Mouse (Mus musculus) G1E (cell line): ENCODE measurements around the gene Igsf21. TPM values are rescaled to one million over a fixed set of nuclear protein-coding genes. Genes with fewer than 3 reads are reported as not detected.

Experiments used
- ATAC-seq: 2 replicates; pipeline ENCODE4 v1.8.0; 2016; ENCODE audit warnings: mild to moderate bottlenecking; ENCODE audit not compliant: insufficient number of reproducible peaks, poor library complexity, low FRiP score, severe bottlenecking; ENCODE audit errors: extremely low read depth
- DNase-seq: peaks from one replicate; pipeline ENCODE4 v3.0.0; 2012; ENCODE audit warnings: low spot score
- H3K27me3 ChIP-seq: 2 replicates; pipeline ENCODE4 v1.6.1; 2012; ENCODE audit warnings: mild to moderate bottlenecking, low read length, inconsistent platforms; ENCODE audit not compliant: insufficient read depth
- H3K36me3 ChIP-seq: replicated peaks from 2 replicates; pipeline ENCODE3; 2012; ENCODE audit warnings: mild to moderate bottlenecking, inconsistent platforms
- H3K4me1 ChIP-seq: 2 replicates; pipeline ENCODE4 v1.6.1; 2012; ENCODE audit warnings: low read depth, low read length, inconsistent platforms, mixed read lengths; ENCODE audit not compliant: insufficient read depth
- H3K4me3 ChIP-seq: 2 replicates; pipeline ENCODE4 v1.5.1; 2012; ENCODE audit warnings: low read depth, mild to moderate bottlenecking, inconsistent platforms, low read length, moderate library complexity, mixed read lengths
- H3K9me3 ChIP-seq: replicated peaks from 2 replicates; pipeline ENCODE4 v1.6.1; 2012; ENCODE audit warnings: inconsistent platforms
- CTCF ChIP-seq: IDR thresholded peaks from 2 replicates; pipeline ENCODE4 v1.5.1; 2012; ENCODE audit warnings: low read depth, low read length, inconsistent platforms, mixed read lengths
- GATA1 ChIP-seq: IDR thresholded peaks from 2 replicates; pipeline ENCODE4 v1.6.1; 2012; ENCODE audit warnings: borderline replicate concordance, low read length, inconsistent platforms, mixed read lengths
- GATA2 ChIP-seq: IDR thresholded peaks from 2 replicates; pipeline ENCODE4 v1.6.1; 2012; ENCODE audit warnings: low read depth, low read length, inconsistent platforms, borderline replicate concordance
- POLR2AphosphoS5 ChIP-seq: IDR thresholded peaks from 2 replicates; pipeline ENCODE4 v1.6.1; 2012; ENCODE audit warnings: low read depth, low read length, inconsistent platforms; ENCODE audit not compliant: insufficient replicate concordance
- TAL1 ChIP-seq: conservative IDR thresholded peaks from 2 replicates; pipeline ENCODE4 v1.6.1; 2012; ENCODE audit warnings: low read depth, low read length, inconsistent platforms, mixed read lengths
- polyA plus RNA-seq: library from polyadenylated mRNA; stranded (reverse); fragments of >175 nt; gene quantifications from 2 replicates; pipeline ENCODE4 v1.2.3, GENCODE M21; 2012
- total RNA-seq, 2 experiments: library from RNA; stranded (forward) in 1 of 2; stranded (reverse) in 1 of 2; fragments of 200-1000 nt in 1 of 2; fragments of >200 nt in 1 of 2; fragmentation: Nextera tagmentation in 1 of 2; gene quantifications; 2 replicates each; pipeline ENCODE4 v1.2.3; 2014 to 2017

The Igsf21 gene
- total and polyA plus RNA-seq, 3 experiments = not detected

GRCm38 (mm10) chr4:140004170-140004569 lies 242.4 kb downstream of the Igsf21 start:
- Histone ChIP-seq H3K9me3 (peaks cover 92% of the 10 kb centered on the region), H3K4me1 (no peaks in the 10 kb centered on the region), H3K27me3 (no peaks in the 10 kb centered on the region), H3K4me3 (no peak overlapping the region; the same call in 1 of the 2 replicates), H3K36me3 (no peaks in the 10 kb centered on the region)
- TF ChIP-seq GATA1 (no peak), CTCF (no peak), POLR2AphosphoS5 (no peak), GATA2 (no peak), TAL1 (no peak)
- no peak for ATAC-seq
- no peak for DNase-seq

GRCm38 (mm10) chr4:140002069-140002468 lies 244.5 kb downstream of the Igsf21 start:
- Histone ChIP-seq H3K27me3 (no peaks in the 10 kb centered on the region), H3K4me1 (no peaks in the 10 kb centered on the region), H3K9me3 (peaks cover 97% of the 10 kb centered on the region), H3K36me3 (no peaks in the 10 kb centered on the region), H3K4me3 (no peak overlapping the region)
- no peak for DNase-seq
- TF ChIP-seq POLR2AphosphoS5 = no peak
- TF ChIP-seq CTCF = no peak
- no peak for TF ChIP-seq GATA2
- no peak for TF ChIP-seq TAL1
- no peak for TF ChIP-seq GATA1
- ATAC-seq = no peak

GRCm38 (mm10) chr4:140000911-140001310 lies 245.7 kb downstream of the Igsf21 start:
- no peak for ATAC-seq
- no peak for TF ChIP-seq GATA1
- no peak for TF ChIP-seq GATA2
- TF ChIP-seq TAL1 = no peak
- no peak for TF ChIP-seq CTCF
- TF ChIP-seq POLR2AphosphoS5 = no peak
- H3K27me3 ChIP-seq = no peaks in the 10 kb centered on the region

GRCm38 (mm10) chr4:139999033-139999432 lies 247.6 kb downstream of the Igsf21 start:
- H3K9me3 ChIP-seq = peaks cover 95% of the 10 kb centered on the region
- ATAC-seq (no peak), DNase-seq (no peak)
- TF ChIP-seq POLR2AphosphoS5 (no peak), GATA1 (no peak), GATA2 (no peak), CTCF (no peak), TAL1 (no peak)
- H3K36me3 ChIP-seq = no peaks in the 10 kb centered on the region
- H3K4me1 ChIP-seq = no peaks in the 10 kb centered on the region
- no peak overlapping the region for H3K4me3 ChIP-seq
- H3K27me3 ChIP-seq = no peaks in the 10 kb centered on the region

More at GRCm38 (mm10) chr4:140000911-140001310, 245.7 kb downstream of the Igsf21 start:
- no peak for DNase-seq
- no peaks in the 10 kb centered on the region for H3K4me1 ChIP-seq
- peaks cover 94% of the 10 kb centered on the region for H3K9me3 ChIP-seq
- H3K36me3 ChIP-seq = no peaks in the 10 kb centered on the region
- peak overlapping the region; percentile 31; the same call in 1 of the 2 replicates for H3K4me3 ChIP-seq

- H3K4me3 ChIP-seq = no peak overlapping the region
- peaks cover 83% of the 10 kb centered on the region for H3K9me3 ChIP-seq
- no peaks in the 10 kb centered on the region for H3K36me3 ChIP-seq
- no peak for DNase-seq
- no peak for ATAC-seq
- no peaks in the 10 kb centered on the region for H3K27me3 ChIP-seq
- no peaks in the 10 kb centered on the region for H3K4me1 ChIP-seq
- TF ChIP-seq GATA2 (no peak), GATA1 (no peak), POLR2AphosphoS5 (no peak), TAL1 (no peak), CTCF (no peak)
Observed at GRCm38 (mm10) chr4:139995659-139996058, 250.9 kb downstream of the Igsf21 start.

GRCm38 (mm10) chr4:139993111-139993755 lies 253.4 kb downstream of the Igsf21 start:
- Histone ChIP-seq H3K36me3 (no peaks in the 10 kb centered on the region), H3K4me3 (no peak overlapping the region; the same call in 1 of the 2 replicates), H3K9me3 (peaks cover 81% of the 10 kb centered on the region), H3K4me1 (no peaks in the 10 kb centered on the region), H3K27me3 (no peaks in the 10 kb centered on the region)
- no peak for TF ChIP-seq TAL1
- TF ChIP-seq CTCF = no peak
- TF ChIP-seq GATA1 = no peak
- TF ChIP-seq GATA2 = no peak
- TF ChIP-seq POLR2AphosphoS5 = no peak
- ATAC-seq = no peak
- DNase-seq = no peak
